Mouse (Mus musculus): ENCODE measurements around the gene Lypd6b. TPM values are rescaled to one million over a fixed set of nuclear protein-coding genes. Genes with fewer than 3 reads are reported as not detected.
A peak's percentile ranks its signal among the peaks of the same experiment; 100 is the strongest.

Lypd6b gene
- polyA plus RNA-seq, 1 experiment from 2014 or later = 2.6 TPM

DNA sequence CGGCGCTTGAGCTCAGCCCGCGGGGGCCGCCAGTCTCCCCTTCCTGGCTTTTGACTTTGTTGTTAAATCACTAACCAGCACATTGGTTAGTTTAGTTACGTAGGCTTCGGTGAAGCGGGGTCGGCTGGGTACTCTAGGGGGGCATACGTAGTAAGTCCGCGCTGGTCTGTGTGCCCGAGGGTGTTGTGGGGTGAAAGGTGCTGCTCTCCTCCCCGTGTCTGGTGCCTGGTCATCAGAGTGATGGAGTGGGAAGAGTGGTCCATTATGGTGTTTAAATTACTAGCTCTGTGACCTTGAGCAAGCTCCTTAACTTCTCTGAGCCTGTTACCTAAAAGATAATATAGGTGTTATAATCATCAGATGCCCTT lies 547 bp downstream of the Lypd6b start:
- ATAC-seq = peak; percentile 47
- H3K27me3 ChIP-seq (replicated peaks; ENCODE audit: control insufficient read depth, insufficient read depth, low read length) = peaks cover 8% of the 10 kb centered on the region; the same call in 1 of the 2 replicates
- H3K9me3 ChIP-seq (ENCODE audit: control insufficient read depth, low read length) = no peaks in the 10 kb centered on the region; the same call in 1 of the 2 replicates
- no peaks in the 10 kb centered on the region for H3K36me3 ChIP-seq (ENCODE audit: control insufficient read depth, insufficient read depth, low read length)
- H3K4me2 ChIP-seq (ENCODE audit: low read depth, low read length) = peak overlapping the region; percentile 98
- H3K9ac ChIP-seq (ENCODE audit: low read depth, low read length) = peak overlapping the region; percentile 70
- H3K27ac ChIP-seq (ENCODE audit: low read length) = no peak overlapping the region
- peaks cover 6% of the 10 kb centered on the region; the same call in 1 of the 2 replicates for H3K4me1 ChIP-seq (ENCODE audit: control insufficient read depth, insufficient read depth, low read length)
- WGBS = 1% methylated on average over 14 of the region's 14 CpGs
- H3K4me3 ChIP-seq (ENCODE audit: low read length) = peak overlapping the region; percentile 68

DNA sequence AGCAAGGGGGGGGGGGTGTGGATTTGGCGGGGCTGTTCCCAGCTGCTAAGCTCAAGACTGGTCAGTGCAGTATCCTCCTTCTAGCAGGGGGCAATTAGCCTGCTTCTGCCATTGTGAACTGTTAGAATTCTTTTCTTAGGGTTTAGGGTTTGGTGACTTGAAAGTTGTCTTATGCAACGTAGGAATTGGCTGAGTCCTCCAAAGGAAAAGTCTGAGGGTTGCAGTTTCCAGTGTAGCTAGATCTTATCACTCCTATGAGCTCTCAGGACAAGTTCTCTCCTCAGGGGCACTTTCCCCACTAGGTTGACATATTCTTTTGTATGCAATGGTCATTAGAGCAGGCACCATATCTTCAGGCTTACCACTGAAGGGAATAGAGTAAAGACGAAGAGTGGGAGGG lies 1.2 kb downstream of the Lypd6b start:
- H3K4me3 ChIP-seq (ENCODE audit: low read length) = no peak overlapping the region
- no peak overlapping the region for H3K27ac ChIP-seq (ENCODE audit: low read length)
- no peaks in the 10 kb centered on the region; the same call in 1 of the 2 replicates for H3K9me3 ChIP-seq (ENCODE audit: control insufficient read depth, low read length)
- peaks cover 6% of the 10 kb centered on the region; the same call in 1 of the 2 replicates for H3K4me1 ChIP-seq (ENCODE audit: control insufficient read depth, insufficient read depth, low read length)
- H3K36me3 ChIP-seq (ENCODE audit: control insufficient read depth, insufficient read depth, low read length) = no peaks in the 10 kb centered on the region
- H3K27me3 ChIP-seq (replicated peaks; ENCODE audit: control insufficient read depth, insufficient read depth, low read length) = peaks cover 8% of the 10 kb centered on the region; the same call in 1 of the 2 replicates
- ATAC-seq = no peak
- H3K9ac ChIP-seq (ENCODE audit: low read depth, low read length) = no peak overlapping the region
- H3K4me2 ChIP-seq (ENCODE audit: low read depth, low read length) = no peak overlapping the region
- WGBS = 30% methylated on average over 3 of the region's 3 CpGs

GRCm38 (mm10) chr2:49789078-49789477 lies 1.6 kb downstream of the Lypd6b start:
- Histone ChIP-seq H3K9me3 (ENCODE audit: control insufficient read depth, low read length) (no peaks in the 10 kb centered on the region), H3K27me3 (replicated peaks; ENCODE audit: control insufficient read depth, insufficient read depth, low read length) (peaks cover 8% of the 10 kb centered on the region; the same call in 1 of the 2 replicates), H3K9ac (ENCODE audit: low read depth, low read length) (no peak overlapping the region), H3K4me3 (ENCODE audit: low read length) (no peak overlapping the region), H3K27ac (ENCODE audit: low read length) (no peak overlapping the region), H3K4me2 (ENCODE audit: low read depth, low read length) (no peak overlapping the region), H3K4me1 (ENCODE audit: control insufficient read depth, insufficient read depth, low read length) (peaks cover 6% of the 10 kb centered on the region; the same call in 1 of the 2 replicates), H3K36me3 (ENCODE audit: control insufficient read depth, insufficient read depth, low read length) (no peaks in the 10 kb centered on the region)
- ATAC-seq = no peak
- 82% methylated on average over 6 of the region's 6 CpGs for WGBS

DNA sequence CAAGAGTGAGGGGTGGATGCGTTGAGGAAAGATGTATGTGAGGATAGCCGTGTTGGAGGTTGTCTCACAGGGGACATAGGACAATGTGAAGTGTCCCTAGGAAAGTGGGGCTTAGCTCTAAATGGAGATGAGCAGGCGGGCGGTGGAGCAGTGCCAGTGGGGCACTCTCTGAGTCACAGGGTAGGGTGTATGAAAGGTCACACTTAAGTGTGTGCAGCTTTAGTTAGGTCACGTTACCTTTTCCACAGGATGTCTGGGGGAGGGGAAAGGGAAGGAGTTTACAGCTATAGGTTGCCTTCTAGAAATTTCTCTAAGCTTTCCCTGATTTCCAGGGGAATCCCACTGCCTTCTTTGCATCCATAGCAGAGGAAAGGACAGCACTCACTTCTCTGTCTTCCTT lies 2.0 kb downstream of the Lypd6b start:
- no peaks in the 10 kb centered on the region for H3K36me3 ChIP-seq (ENCODE audit: control insufficient read depth, insufficient read depth, low read length)
- no peak overlapping the region for H3K4me3 ChIP-seq (ENCODE audit: low read length)
- H3K4me1 ChIP-seq (ENCODE audit: control insufficient read depth, insufficient read depth, low read length) = peaks cover 6% of the 10 kb centered on the region; the same call in 1 of the 2 replicates
- H3K9ac ChIP-seq (ENCODE audit: low read depth, low read length) = no peak overlapping the region
- peaks cover 8% of the 10 kb centered on the region; the same call in 1 of the 2 replicates for H3K27me3 ChIP-seq (replicated peaks; ENCODE audit: control insufficient read depth, insufficient read depth, low read length)
- 84% methylated on average over 5 of the region's 5 CpGs for WGBS
- H3K4me2 ChIP-seq (ENCODE audit: low read depth, low read length) = no peak overlapping the region
- H3K9me3 ChIP-seq (ENCODE audit: control insufficient read depth, low read length) = no peaks in the 10 kb centered on the region
- H3K27ac ChIP-seq (ENCODE audit: low read length) = no peak overlapping the region
- ATAC-seq = no peak

GRCm38 (mm10) chr2:49797444-49798143 lies 10.1 kb downstream of the Lypd6b start:
- Histone ChIP-seq H3K4me1 (ENCODE audit: control insufficient read depth, insufficient read depth, low read length) (no peaks in the 10 kb centered on the region), H3K9me3 (ENCODE audit: control insufficient read depth, low read length) (no peaks in the 10 kb centered on the region), H3K27me3 (replicated peaks; ENCODE audit: control insufficient read depth, insufficient read depth, low read length) (no peaks in the 10 kb centered on the region), H3K36me3 (ENCODE audit: control insufficient read depth, insufficient read depth, low read length) (no peaks in the 10 kb centered on the region), H3K4me3 (ENCODE audit: low read length) (no peak overlapping the region), H3K27ac (ENCODE audit: low read length) (no peak overlapping the region), H3K9ac (ENCODE audit: low read depth, low read length) (no peak overlapping the region), H3K4me2 (ENCODE audit: low read depth, low read length) (no peak overlapping the region)
- WGBS = 66% methylated on average over 14 of the region's 14 CpGs
- peak; percentile 26; the same call in 1 of the 2 replicates for ATAC-seq

DNA sequence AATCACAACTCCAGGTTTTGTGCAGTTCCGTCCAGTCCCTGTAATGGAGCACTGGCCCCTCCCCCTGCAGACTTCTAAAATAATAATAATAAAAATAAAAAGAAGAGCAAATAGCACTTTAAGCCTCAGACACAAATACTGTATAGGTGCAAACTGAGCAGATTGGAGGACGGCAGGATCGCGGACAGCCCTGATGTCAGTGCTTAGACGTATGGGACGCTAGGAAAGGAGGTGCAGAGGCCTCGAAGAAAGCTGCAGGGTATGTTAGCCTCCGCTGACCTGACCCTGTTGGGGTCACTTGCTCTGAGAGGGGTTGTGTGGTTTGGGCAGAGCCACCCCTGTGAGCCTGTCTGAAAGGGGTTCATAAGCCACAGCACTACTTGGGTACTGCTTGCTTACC lies 17.0 kb downstream of the Lypd6b start:
- H3K9ac ChIP-seq (ENCODE audit: low read depth, low read length) = no peak overlapping the region
- H3K27me3 ChIP-seq (replicated peaks; ENCODE audit: control insufficient read depth, insufficient read depth, low read length) = no peaks in the 10 kb centered on the region
- WGBS = 71% methylated on average over 8 of the region's 8 CpGs
- no peak overlapping the region for H3K27ac ChIP-seq (ENCODE audit: low read length)
- H3K9me3 ChIP-seq (ENCODE audit: control insufficient read depth, low read length) = no peaks in the 10 kb centered on the region
- H3K4me2 ChIP-seq (ENCODE audit: low read depth, low read length) = no peak overlapping the region
- H3K4me3 ChIP-seq (ENCODE audit: low read length) = no peak overlapping the region
- no peaks in the 10 kb centered on the region for H3K4me1 ChIP-seq (ENCODE audit: control insufficient read depth, insufficient read depth, low read length)
- ATAC-seq = no peak
- no peaks in the 10 kb centered on the region for H3K36me3 ChIP-seq (ENCODE audit: control insufficient read depth, insufficient read depth, low read length)

GRCm38 (mm10) chr2:49805736-49806371 lies 18.4 kb downstream of the Lypd6b start:
- ATAC-seq = no peak
- WGBS = 79% methylated on average over 11 of the region's 11 CpGs

DNA sequence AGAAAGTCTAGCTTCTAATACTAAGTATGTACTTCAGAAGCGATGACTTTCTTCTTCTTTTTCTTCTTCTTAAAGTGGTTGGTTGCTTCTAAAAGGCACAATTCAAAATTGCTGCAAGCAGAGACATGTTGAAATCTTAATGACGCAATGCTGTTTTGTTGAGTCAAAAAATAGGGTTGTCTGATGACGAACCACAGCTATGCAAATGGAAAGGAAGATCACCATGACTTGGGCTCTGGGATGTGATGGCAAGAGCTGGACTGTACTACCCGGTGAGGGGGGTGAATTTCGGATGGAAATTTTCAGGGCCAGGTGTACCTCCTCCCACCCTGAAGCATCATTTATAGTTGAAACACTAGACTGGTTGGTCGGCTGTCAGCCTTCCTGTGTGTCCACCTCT lies 22.0 kb downstream of the Lypd6b start:
- H3K4me1 ChIP-seq (ENCODE audit: control insufficient read depth, insufficient read depth, low read length) = peaks cover 17% of the 10 kb centered on the region
- 75% methylated on average over 6 of the region's 6 CpGs for WGBS
- H3K27ac ChIP-seq (ENCODE audit: low read length) = no peak overlapping the region
- no peaks in the 10 kb centered on the region for H3K27me3 ChIP-seq (replicated peaks; ENCODE audit: control insufficient read depth, insufficient read depth, low read length)
- H3K9me3 ChIP-seq (ENCODE audit: control insufficient read depth, low read length) = no peaks in the 10 kb centered on the region
- no peak for ATAC-seq
- H3K36me3 ChIP-seq (ENCODE audit: control insufficient read depth, insufficient read depth, low read length) = no peaks in the 10 kb centered on the region
- no peak overlapping the region for H3K4me3 ChIP-seq (ENCODE audit: low read length)
- H3K4me2 ChIP-seq (ENCODE audit: low read depth, low read length) = no peak overlapping the region
- no peak overlapping the region for H3K9ac ChIP-seq (ENCODE audit: low read depth, low read length)

More at GRCm38 (mm10) chr2:49805736-49806371, 18.4 kb downstream of the Lypd6b start:
- Histone ChIP-seq H3K9me3 (ENCODE audit: control insufficient read depth, low read length) (no peaks in the 10 kb centered on the region), H3K9ac (ENCODE audit: low read depth, low read length) (no peak overlapping the region), H3K27me3 (replicated peaks; ENCODE audit: control insufficient read depth, insufficient read depth, low read length) (no peaks in the 10 kb centered on the region), H3K4me3 (ENCODE audit: low read length) (no peak overlapping the region), H3K27ac (ENCODE audit: low read length) (no peak overlapping the region), H3K4me2 (ENCODE audit: low read depth, low read length) (no peak overlapping the region), H3K4me1 (ENCODE audit: control insufficient read depth, insufficient read depth, low read length) (no peaks in the 10 kb centered on the region), H3K36me3 (ENCODE audit: control insufficient read depth, insufficient read depth, low read length) (no peaks in the 10 kb centered on the region)

GRCm38 (mm10) chr2:49811420-49811819 lies 23.9 kb downstream of the Lypd6b start:
- Histone ChIP-seq H3K4me1 (ENCODE audit: control insufficient read depth, insufficient read depth, low read length) (peaks cover 17% of the 10 kb centered on the region), H3K36me3 (ENCODE audit: control insufficient read depth, insufficient read depth, low read length) (no peaks in the 10 kb centered on the region), H3K4me2 (ENCODE audit: low read depth, low read length) (peak overlapping the region; percentile 39), H3K27ac (ENCODE audit: low read length) (peak overlapping the region; percentile 75), H3K9ac (ENCODE audit: low read depth, low read length) (no peak overlapping the region), H3K27me3 (replicated peaks; ENCODE audit: control insufficient read depth, insufficient read depth, low read length) (no peaks in the 10 kb centered on the region), H3K9me3 (ENCODE audit: control insufficient read depth, low read length) (no peaks in the 10 kb centered on the region), H3K4me3 (ENCODE audit: low read length) (peak overlapping the region; percentile 12; the same call in 1 of the 2 replicates)
- 19% methylated on average over 11 of the region's 11 CpGs for WGBS
- ATAC-seq = peak; percentile 49

Measured in intestine, embryonic 16.5 days (tissue).